Mouse (Mus musculus) lung, adult 2 months (tissue): ENCODE data around the gene Selenon. TPM values are rescaled to one million over a fixed set of nuclear protein-coding genes. Genes with fewer than 3 reads are reported as not detected.

Experiments
- DNase-seq: peaks from one replicate; pipeline ENCODE4 v3.0.0; 2022
- H3K4me1 ChIP-seq: fragments of 200-500 bp; 2 replicates; pipeline ENCODE4 v1.6.1; 2011; ENCODE audit warnings: low read length; ENCODE audit not compliant: control insufficient read depth, insufficient read depth
- H3K4me3 ChIP-seq: fragments of 200-500 bp; replicated peaks from 2 replicates; pipeline ENCODE3; 2011; ENCODE audit warnings: low read depth, mild to moderate bottlenecking, control low read depth, low read length; ENCODE audit errors: extremely low read depth
- CTCF ChIP-seq: fragments of 200-500 bp; IDR thresholded peaks from 2 replicates; pipeline ENCODE4 v1.5.1; 2011; ENCODE audit warnings: mild to moderate bottlenecking, low read length, control low read depth; ENCODE audit not compliant: insufficient read depth
- POLR2A ChIP-seq: fragments of 200-500 bp; IDR thresholded peaks from 2 replicates; pipeline ENCODE4 v1.6.1; 2011; ENCODE audit warnings: low read depth, mild to moderate bottlenecking, control low read depth, low read length, borderline replicate concordance; ENCODE audit errors: extremely low read depth
- WGBS: fragments of 180-500 bp; shearing (Covaris S2); methylation state at CpG from one replicate; pipeline ENCODE4 v1.1.7; 2018; 5-methylcytosine and 5-hydroxymethylcytosine counted together
- polyA plus RNA-seq: library from polyadenylated mRNA; depleted of rRNA; stranded (reverse); fragments of >200 nt; gene quantifications from 2 replicates; pipeline ENCODE4 v1.2.3, GENCODE M21; 2012

Selenon gene
- polyA plus RNA-seq, 1 experiment = 36.2 TPM

GRCm38 (mm10) chr4:134590227-134590926, 38.4 kb upstream of the Selenon start:
- peaks cover 4% of the 10 kb centered on the region; the same call in 1 of the 2 replicates for H3K4me1 ChIP-seq
- TF ChIP-seq POLR2A (no peak), CTCF (peak; percentile 43)
- no peak for DNase-seq
- WGBS = 89% methylated on average over 10 of the region's 10 CpGs
- no peak overlapping the region for H3K4me3 ChIP-seq

GRCm38 (mm10) chr4:134589786-134590185, 37.8 kb upstream of the Selenon start:
- TF ChIP-seq CTCF (no peak), POLR2A (no peak)
- Histone ChIP-seq H3K4me3 (no peak overlapping the region), H3K4me1 (peaks cover 4% of the 10 kb centered on the region; the same call in 1 of the 2 replicates)
- WGBS = 92% methylated on average over 9 of the region's 9 CpGs
- DNase-seq = no peak

- Histone ChIP-seq H3K4me1 (peaks cover 4% of the 10 kb centered on the region; the same call in 1 of the 2 replicates), H3K4me3 (no peak overlapping the region)
- 44% methylated on average over 5 of the region's 5 CpGs for WGBS
- no peak for TF ChIP-seq POLR2A
- no peak for DNase-seq
Measured at GRCm38 (mm10) chr4:134588951-134589350, 37.0 kb upstream of the Selenon start.

GRCm38 (mm10) chr4:134588287-134588686, 36.3 kb upstream of the Selenon start:
- TF ChIP-seq CTCF (no peak), POLR2A (no peak)
- 84% methylated on average over 9 of the region's 9 CpGs for WGBS
- Histone ChIP-seq H3K4me1 (peaks cover 4% of the 10 kb centered on the region; the same call in 1 of the 2 replicates), H3K4me3 (no peak overlapping the region)
- DNase-seq = no peak

GRCm38 (mm10) chr4:134587636-134588197, 35.8 kb upstream of the Selenon start:
- WGBS = 70% methylated on average over 11 of the region's 11 CpGs
- TF ChIP-seq CTCF (no peak), POLR2A (no peak)
- no peak for DNase-seq
- Histone ChIP-seq H3K4me1 (peaks cover 4% of the 10 kb centered on the region; the same call in 1 of the 2 replicates), H3K4me3 (no peak overlapping the region)

GRCm38 (mm10) chr4:134586631-134587030, 34.7 kb upstream of the Selenon start:
- 83% methylated on average over 1 of the region's 1 CpGs for WGBS
- no peak for TF ChIP-seq POLR2A
- no peak for TF ChIP-seq CTCF
- Histone ChIP-seq H3K4me3 (no peak overlapping the region), H3K4me1 (peaks cover under 1% of the 10 kb centered on the region; the same call in 1 of the 2 replicates)
- DNase-seq = no peak

GRCm38 (mm10) chr4:134586126-134586525, 34.2 kb upstream of the Selenon start:
- H3K4me1 ChIP-seq = no peaks in the 10 kb centered on the region
- no peak for TF ChIP-seq CTCF
- TF ChIP-seq POLR2A = no peak
- H3K4me3 ChIP-seq = no peak overlapping the region
- no peak for DNase-seq
- 79% methylated on average over 7 of the region's 7 CpGs for WGBS

GRCm38 (mm10) chr4:134583513-134583912, 31.5 kb upstream of the Selenon start:
- peak; percentile 59 for DNase-seq
- H3K4me1 ChIP-seq = no peaks in the 10 kb centered on the region
- 55% methylated on average over 3 of the region's 3 CpGs for whole genome bisulfite sequencing
- TF ChIP-seq CTCF (peak; percentile 65), POLR2A (no peak)
- no peak overlapping the region for H3K4me3 ChIP-seq

GRCm38 (mm10) chr4:134581365-134581764, 29.4 kb upstream of the Selenon start:
- no peak overlapping the region for H3K4me3 ChIP-seq
- DNase-seq = no peak
- 78% methylated on average over 8 of the region's 8 CpGs for WGBS
- TF ChIP-seq CTCF = no peak
- TF ChIP-seq POLR2A = no peak
- no peaks in the 10 kb centered on the region for H3K4me1 ChIP-seq

GRCm38 (mm10) chr4:134580351-134581148, 28.6 kb upstream of the Selenon start:
- TF ChIP-seq POLR2A = no peak
- WGBS = 85% methylated on average over 15 of the region's 15 CpGs
- DNase-seq = no peak
- Histone ChIP-seq H3K4me3 (no peak overlapping the region), H3K4me1 (no peaks in the 10 kb centered on the region)
